Mouse (Mus musculus) thymus, adult 2 months (tissue): ENCODE results near the gene 4930442H23Rik. TPM values are rescaled to one million over a fixed set of nuclear protein-coding genes. Genes with fewer than 3 reads are reported as not detected.
A peak's percentile ranks its signal among the peaks of the same experiment; 100 is the strongest.

Source experiments
- DNase-seq: peaks from one replicate; pipeline ENCODE4 v3.0.0; 2021
- H3K27ac ChIP-seq: fragments of 200-500 bp; 2 replicates; pipeline ENCODE4 v1.5.1; 2012; ENCODE audit warnings: low read length, control low read depth; ENCODE audit not compliant: control insufficient read depth, insufficient read depth
- H3K27me3 ChIP-seq: fragments of 200-500 bp; 2 replicates; pipeline ENCODE4 v1.6.1; 2012; ENCODE audit warnings: mild to moderate bottlenecking, low read length, moderate library complexity, mixed read lengths; ENCODE audit not compliant: control insufficient read depth, insufficient read depth
- H3K36me3 ChIP-seq: fragments of 200-500 bp; 2 replicates; pipeline ENCODE4 v1.6.1; 2012; ENCODE audit warnings: mild to moderate bottlenecking, low read length, moderate library complexity; ENCODE audit not compliant: control insufficient read depth, insufficient read depth
- H3K4me1 ChIP-seq: fragments of 200-500 bp; replicated peaks from 2 replicates; pipeline ENCODE4 v1.6.1; 2012; ENCODE audit warnings: low read length; ENCODE audit not compliant: control insufficient read depth, insufficient read depth
- H3K4me3 ChIP-seq: fragments of 200-500 bp; 2 replicates; pipeline ENCODE4 v1.5.1; 2012; ENCODE audit warnings: mild to moderate bottlenecking, low read length, control low read depth, moderate library complexity; ENCODE audit not compliant: control insufficient read depth, insufficient read depth
- CTCF ChIP-seq: fragments of 200-500 bp; IDR thresholded peaks from 2 replicates; pipeline ENCODE4 v1.5.1; 2012; ENCODE audit warnings: mild to moderate bottlenecking, control low read depth, low read length, moderate library complexity, borderline replicate concordance; ENCODE audit not compliant: control insufficient read depth, poor library complexity, insufficient read depth; ENCODE audit errors: extremely low read depth
- POLR2A ChIP-seq: fragments of 200-500 bp; IDR thresholded peaks from 2 replicates; pipeline ENCODE4 v1.6.1; 2012; ENCODE audit warnings: mild to moderate bottlenecking, low read length, control low read depth, moderate library complexity; ENCODE audit not compliant: control insufficient read depth, poor library complexity, insufficient read depth; ENCODE audit errors: extremely low read depth
- WGBS: fragments of 180-500 bp; shearing (Covaris S2); methylation state at CpG from one replicate; pipeline ENCODE4 v1.1.7; 2018; 5-methylcytosine and 5-hydroxymethylcytosine counted together
- polyA plus RNA-seq: library from polyadenylated mRNA; depleted of rRNA; stranded (reverse); fragments of >200 nt; gene quantifications from 2 replicates; pipeline ENCODE4 v1.2.3, GENCODE M21; 2012

4930442H23Rik gene
- polyA plus RNA-seq, 1 experiment: not detected

GRCm38 (mm10) chr10:81197305-81197704, 13.7 kb upstream of the 4930442H23Rik start:
- 58% methylated on average over 6 of the region's 6 CpGs for WGBS
- no peak overlapping the region for H3K27ac ChIP-seq

GRCm38 (mm10) chr10:81196470-81197065, 12.9 kb upstream of the 4930442H23Rik start:
- TF ChIP-seq POLR2A (no peak), CTCF (no peak)
- H3K27ac ChIP-seq: no peak overlapping the region
- 84% methylated on average over 11 of the region's 11 CpGs for WGBS
- H3K36me3 ChIP-seq: no peaks in the 10 kb centered on the region
- no peaks in the 10 kb centered on the region for H3K27me3 ChIP-seq
- peaks cover 28% of the 10 kb centered on the region for H3K4me1 ChIP-seq
- H3K4me3 ChIP-seq: no peak overlapping the region
- no peak for DNase-seq

More at GRCm38 (mm10) chr10:81197305-81197704, 13.7 kb upstream of the 4930442H23Rik start:
- Histone ChIP-seq H3K4me1 (peaks cover 22% of the 10 kb centered on the region), H3K36me3 (no peaks in the 10 kb centered on the region), H3K4me3 (no peak overlapping the region), H3K27me3 (no peaks in the 10 kb centered on the region)
- TF ChIP-seq POLR2A: no peak
- TF ChIP-seq CTCF: no peak
- no peak for DNase-seq

GRCm38 (mm10) chr10:81195300-81195699, 11.7 kb upstream of the 4930442H23Rik start:
- Histone ChIP-seq H3K4me3 (no peak overlapping the region), H3K27ac (no peak overlapping the region), H3K36me3 (no peaks in the 10 kb centered on the region), H3K4me1 (peaks cover 31% of the 10 kb centered on the region), H3K27me3 (no peaks in the 10 kb centered on the region)
- no peak for TF ChIP-seq CTCF
- no peak for TF ChIP-seq POLR2A
- 87% methylated on average over 4 of the region's 4 CpGs for WGBS
- no peak for DNase-seq

DNA sequence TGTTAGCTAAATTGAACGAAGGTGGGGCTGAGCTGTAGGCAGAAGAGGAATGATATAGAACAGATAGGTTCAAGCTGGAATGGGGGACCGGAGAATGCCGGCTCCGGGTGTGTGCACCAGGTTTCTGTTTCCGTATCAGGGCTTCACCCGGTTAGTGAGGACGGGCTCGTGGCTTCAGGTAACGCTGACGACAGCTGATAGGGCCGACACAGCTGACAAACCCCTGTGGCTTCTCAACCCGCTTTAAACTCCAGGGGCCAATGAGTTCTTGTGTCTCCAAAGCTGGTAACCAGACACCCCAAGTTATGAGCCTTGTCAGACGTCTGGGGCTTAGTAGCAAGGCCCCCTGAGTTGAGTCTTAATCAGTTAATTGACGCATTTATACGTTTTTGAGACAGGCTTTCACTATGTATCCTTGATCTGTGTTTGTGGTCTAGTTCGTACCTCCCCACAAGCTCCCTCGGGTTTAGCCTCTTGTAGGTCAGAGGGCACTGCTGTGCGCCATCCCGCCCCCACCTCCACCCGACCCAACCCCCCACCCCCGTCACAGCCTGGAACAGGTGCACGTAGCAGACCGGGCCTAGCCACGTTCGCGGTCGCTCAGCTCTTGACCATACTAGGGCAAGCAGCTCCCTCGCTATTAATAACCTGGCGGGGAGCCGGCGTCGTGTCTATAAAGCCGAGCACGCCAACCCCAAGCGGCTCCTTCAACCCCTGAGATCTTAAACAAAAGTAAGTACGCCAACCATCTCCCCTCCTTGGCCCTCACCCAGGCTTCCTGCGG, 10.5 kb upstream of the 4930442H23Rik start:
- no peaks in the 10 kb centered on the region for H3K27me3 ChIP-seq
- WGBS: 4% methylated on average over 37 of the region's 37 CpGs
- no peak overlapping the region; the same call in 1 of the 2 replicates for H3K4me3 ChIP-seq
- no peaks in the 10 kb centered on the region for H3K36me3 ChIP-seq
- peaks cover 31% of the 10 kb centered on the region for H3K4me1 ChIP-seq
- no peak for DNase-seq
- H3K27ac ChIP-seq: no peak overlapping the region
- TF ChIP-seq CTCF: no peak
- TF ChIP-seq POLR2A: no peak

DNA sequence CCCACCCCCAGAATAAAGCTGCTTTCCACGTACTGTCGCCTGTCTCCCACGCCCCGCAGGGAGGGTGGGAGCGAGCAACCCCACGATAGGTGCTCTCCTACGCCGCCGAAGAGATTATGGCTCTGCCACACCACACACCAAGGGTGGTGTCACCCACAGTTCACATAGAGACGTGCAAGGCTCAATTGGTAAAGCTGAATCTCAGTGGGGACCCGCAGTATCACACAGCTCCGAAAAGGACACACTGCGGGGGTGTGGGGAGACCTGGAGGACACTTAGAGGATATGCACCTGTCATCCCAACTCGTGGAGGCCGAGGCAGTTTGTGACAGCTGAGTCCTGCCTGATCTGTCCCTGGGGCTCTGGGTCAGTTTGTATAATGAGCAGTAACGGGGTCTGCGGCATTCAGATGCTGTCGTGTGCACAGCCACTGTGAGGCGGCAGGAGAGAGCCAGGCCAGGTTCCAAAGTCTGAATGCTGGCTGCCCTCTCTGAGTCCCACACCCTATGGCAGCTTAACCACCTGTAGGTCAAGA, 9.4 kb upstream of the 4930442H23Rik start:
- Histone ChIP-seq H3K4me1 (peaks cover 31% of the 10 kb centered on the region), H3K36me3 (no peaks in the 10 kb centered on the region), H3K27ac (0 out of 2 replicates have a peak overlapping the region, but pooled peaks have one; percentile 2), H3K27me3 (no peaks in the 10 kb centered on the region), H3K4me3 (peak overlapping the region; percentile 38)
- no peak for DNase-seq
- WGBS: 4% methylated on average over 19 of the region's 19 CpGs
- TF ChIP-seq POLR2A: no peak
- no peak for TF ChIP-seq CTCF

DNA sequence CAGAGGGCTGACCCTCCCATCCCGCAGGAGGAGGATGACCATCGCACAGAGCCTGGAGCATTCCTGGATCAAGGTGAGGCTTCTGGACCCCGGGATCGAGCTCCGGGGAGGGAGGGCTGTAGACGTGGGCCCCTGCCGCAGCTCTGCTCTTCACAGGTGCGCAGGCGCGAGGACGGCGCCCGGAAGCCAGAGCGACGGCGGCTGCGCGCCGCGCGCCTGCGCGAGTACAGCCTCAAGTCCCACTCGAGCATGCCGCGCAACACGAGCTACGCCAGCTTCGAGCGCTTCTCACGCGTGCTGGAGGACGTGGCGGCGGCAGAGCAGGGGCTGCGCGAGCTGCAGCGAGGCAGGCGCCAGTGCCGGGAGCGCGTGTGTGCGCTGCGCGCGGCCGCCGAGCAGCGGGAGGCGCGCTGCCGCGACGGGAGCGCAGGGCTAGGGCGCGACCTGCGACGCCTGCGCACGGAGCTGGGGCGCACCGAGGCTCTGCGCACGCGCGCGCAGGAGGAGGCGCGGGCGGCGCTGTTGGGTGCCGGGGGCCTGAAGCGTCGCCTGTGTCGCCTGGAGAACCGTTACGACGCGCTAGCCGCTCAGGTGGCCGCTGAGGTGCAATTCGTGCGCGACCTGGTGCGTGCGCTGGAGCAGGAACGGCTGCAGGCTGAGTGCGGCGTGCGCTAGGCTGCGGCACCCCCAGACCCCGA, 8.8 kb upstream of the 4930442H23Rik start:
- DNase-seq: peak; percentile 84
- under 1% methylated on average over 93 of the region's 93 CpGs for WGBS
- peaks cover 31% of the 10 kb centered on the region for H3K4me1 ChIP-seq
- peak overlapping the region; percentile 54 for H3K4me3 ChIP-seq
- TF ChIP-seq CTCF: no peak
- peak; percentile 65 for TF ChIP-seq POLR2A
- H3K27ac ChIP-seq: peak overlapping the region; percentile 39
- no peaks in the 10 kb centered on the region for H3K36me3 ChIP-seq
- no peaks in the 10 kb centered on the region for H3K27me3 ChIP-seq
